Mouse (Mus musculus) B cell, adult 62 days (primary cell): ENCODE results near the gene Aimp1. TPM values are rescaled to one million over a fixed set of nuclear protein-coding genes. Genes with fewer than 3 reads are reported as not detected.

ENCODE experiments used
- total RNA-seq: library from RNA; stranded (reverse); gene quantifications from 4 replicates; pipeline ENCODE4 v1.2.4, GENCODE M21; 2023

Gene Aimp1
- total RNA-seq, result 43.4 to 50.9 TPM (median 46.9 TPM) in 4 replicates

DNA sequence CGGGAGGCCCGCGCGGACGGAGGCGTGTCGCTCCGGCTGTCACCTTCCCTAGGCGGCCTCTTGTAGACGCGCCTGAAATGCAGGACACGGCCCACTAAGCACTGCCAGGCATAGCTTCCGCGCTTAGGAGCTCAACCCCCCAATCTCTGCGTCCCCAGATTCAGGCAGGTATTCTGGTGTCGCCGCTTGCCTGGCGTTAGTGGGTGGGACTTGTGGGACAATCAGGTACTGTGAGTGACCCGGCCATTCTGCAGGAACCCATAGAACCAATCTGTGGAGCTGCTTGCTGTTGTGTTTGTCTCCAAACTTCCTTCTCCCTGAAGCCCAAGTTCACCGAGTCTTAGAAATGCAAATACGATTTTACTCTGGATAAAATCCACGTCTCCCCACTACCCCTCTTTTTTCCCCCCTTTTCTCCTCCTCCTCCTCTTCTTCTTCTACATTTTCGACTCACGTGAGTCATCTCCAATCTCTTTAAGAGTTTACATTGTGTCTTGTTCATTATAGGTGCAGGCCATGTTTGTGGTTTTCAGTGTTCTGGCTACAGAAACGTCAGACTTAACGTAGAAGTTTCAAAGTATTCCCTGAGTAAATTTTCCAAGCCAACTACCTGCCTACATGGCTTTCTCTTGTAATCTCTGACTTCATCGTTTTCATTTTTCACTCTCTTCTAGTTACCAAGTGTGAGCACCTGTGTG lies at the start of gene Aimp1:
Gene Aimp1, minus strand, starts transcription at position 140 of the 698 bp plus-strand sequence.

GRCm38 (mm10) chr3:132683447-132684230 lies 531 bp downstream of the Aimp1 start, which contains the start of gene Tbck:
Gene Tbck (plus strand): TSS chr3:132684144.

GRCm38 (mm10) chr3:132629601-132630239 lies 54.5 kb downstream of the Aimp1 start, which contains the start of gene Gimd1:
Gene Gimd1 (plus strand): TSS chr3:132629820.

Other genes starting within 250 kb of the Aimp1 start
- gene Gimd1, start 54.5 kb downstream of the Aimp1 start, total RNA-seq, result not detected in 4 replicates
- 28.0 to 34.3 TPM (median 32.6 TPM) in 4 replicates for gene Tbck, start 226 bp downstream of the Aimp1 start, total RNA-seq